Mouse (Mus musculus) lung, postnatal 4 days (tissue): ENCODE measurements around the gene Ap5b1.

Experiments
- DNase-seq, 2 experiments: peaks; one replicate each; pipeline ENCODE4 v3.0.0; 2021

Ap5b1 gene

DNA sequence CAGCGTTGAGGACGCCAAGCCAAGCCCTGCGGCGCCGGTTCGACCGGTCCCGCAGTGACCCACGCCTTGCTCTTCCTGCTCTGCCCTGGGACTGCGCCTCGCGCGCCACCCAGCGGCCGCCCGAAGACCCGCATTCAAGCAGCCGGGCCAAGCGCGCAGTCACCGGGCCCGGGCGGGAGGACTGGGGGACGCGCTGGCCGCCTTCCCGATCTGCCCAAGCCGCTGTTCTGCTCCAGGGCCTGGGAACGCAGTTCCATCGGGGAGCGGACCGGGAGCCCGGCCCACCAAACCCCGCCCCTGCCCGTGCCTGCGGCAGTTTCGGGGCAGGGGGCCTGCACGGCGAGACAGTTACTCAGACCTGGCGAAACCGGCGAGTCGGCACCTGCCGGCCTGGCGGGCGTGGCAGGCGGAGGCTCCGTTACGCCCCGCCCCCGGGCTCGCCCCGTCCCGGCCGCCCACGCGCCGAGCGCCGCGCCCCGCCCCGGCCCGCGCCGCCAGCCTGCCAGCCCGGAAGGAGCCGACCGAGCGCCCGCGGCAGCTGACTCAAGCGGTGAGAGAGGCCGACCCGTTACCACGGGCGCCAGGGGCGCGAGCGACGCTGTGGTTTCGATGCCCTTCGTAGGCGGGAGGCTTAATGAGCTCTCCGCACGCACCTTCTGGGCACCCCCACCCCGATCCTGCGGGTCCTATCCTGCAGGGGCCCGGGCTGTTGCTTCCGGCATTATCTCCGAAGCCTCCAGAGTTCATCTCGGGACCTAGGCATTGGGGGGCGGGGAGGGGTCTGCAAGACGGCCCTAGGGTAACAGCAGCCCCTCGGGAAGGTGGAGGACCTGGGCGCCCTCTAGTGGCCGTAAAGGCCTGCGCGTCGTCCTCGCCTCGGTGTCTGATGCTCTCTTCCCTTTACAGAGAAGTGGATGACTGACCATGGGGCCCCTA, at the start of gene Ap5b1:
Gene Ap5b1 (plus strand): TSS at position 492 of the 936 bp plus-strand sequence.
- peak; percentile 94 to 95 for DNase-seq

DNA sequence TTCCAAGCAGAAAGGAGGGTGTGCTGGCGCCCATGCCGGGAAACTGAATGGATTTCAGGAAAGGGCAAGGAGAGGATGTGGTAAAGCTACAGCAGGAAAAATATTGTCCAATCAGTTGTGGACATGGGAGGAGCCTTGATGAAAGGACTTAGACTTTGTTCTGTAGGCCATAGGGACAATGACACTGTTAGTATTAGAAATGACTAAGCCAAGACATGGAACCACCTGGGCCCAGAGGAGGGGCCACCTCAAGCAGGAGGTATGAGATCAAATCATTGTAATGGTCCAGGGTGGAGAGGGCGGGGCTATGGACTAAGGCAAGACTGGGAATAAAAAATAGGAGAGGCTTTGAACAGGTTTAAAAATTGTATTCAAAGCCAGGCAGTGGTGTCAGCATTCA, 49.1 kb upstream of the Ap5b1 start:
- DNase-seq, result no peak

DNA sequence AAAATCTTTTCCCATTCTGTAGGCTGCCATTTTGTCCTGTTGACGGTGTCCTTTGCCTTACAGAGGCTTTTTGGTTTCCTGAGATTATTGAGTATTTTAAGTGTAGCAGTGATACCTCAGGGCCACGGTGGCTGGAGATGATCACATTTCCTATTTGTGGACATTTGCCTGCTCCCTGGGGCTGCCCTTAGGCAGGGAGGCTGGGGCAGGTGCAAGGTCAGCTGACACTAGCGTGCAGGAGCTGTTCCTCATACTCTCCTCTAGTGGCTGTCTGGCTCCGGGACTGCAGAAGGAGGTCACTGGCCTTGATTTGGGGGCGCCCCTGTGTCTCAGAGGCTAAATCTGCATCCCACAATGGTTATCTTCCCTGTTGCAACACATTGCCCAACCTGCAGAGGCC, 42.6 kb upstream of the Ap5b1 start:
- DNase-seq, result no peak

DNA sequence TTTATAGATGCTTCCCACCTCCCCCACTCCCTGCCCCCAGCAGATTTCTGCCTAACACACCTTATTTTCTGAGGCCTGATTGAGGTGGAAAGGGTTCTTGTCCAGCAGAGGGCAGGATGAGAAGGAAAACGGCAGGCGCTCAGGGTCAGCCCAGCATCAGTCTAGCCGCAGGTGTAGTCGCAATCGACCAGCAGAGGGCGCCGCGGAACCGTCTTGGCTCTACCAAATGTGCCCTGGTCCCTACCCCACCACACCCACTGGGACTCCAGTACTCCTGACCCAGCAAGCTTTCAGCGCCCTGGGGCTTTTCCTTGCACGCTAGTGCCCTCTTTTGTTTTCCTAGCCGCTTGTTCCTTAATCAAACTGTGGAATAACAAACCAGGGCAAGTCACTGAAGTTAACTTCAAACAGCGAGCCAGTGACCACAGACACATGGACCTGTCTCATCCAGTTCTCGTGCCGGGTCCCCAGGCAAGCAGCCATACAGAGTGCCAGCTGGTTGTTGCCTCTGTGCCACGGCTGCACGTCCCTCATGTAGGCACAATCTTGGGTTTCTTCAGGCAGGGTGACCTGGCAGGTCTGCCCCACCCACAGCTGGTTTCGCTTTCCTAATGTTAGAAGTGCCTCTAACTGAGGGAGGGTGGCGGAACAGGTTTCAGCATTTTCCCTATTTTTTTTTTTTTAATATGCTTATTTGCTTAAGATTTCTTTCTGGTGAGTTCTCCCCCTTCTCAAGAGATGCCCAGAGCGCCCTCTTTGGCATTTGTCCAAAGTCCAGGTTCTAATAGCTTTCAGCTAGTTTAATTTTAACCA, 38.3 kb upstream of the Ap5b1 start:
- DNase-seq, result peak; percentile 95 to 98

DNA sequence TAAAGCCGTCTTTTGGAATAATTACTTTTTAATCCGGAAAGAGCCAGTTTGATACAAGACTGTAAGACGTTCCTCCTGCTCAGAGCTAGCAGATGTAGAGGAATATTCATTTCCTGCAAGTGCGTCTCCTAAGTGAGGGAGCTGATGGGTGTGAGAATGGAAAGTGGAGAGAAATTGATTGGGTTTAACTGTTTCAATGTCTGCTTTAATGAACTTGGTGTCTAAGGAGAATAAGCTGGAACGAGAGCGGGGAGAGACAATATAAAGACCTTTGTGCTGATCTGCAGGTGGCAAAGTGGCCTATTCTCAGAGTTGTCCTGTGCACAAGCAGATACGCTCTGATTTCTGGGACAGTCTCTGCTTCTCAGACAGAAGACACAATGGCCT, 37.7 kb upstream of the Ap5b1 start:
- DNase-seq, result no peak

DNA sequence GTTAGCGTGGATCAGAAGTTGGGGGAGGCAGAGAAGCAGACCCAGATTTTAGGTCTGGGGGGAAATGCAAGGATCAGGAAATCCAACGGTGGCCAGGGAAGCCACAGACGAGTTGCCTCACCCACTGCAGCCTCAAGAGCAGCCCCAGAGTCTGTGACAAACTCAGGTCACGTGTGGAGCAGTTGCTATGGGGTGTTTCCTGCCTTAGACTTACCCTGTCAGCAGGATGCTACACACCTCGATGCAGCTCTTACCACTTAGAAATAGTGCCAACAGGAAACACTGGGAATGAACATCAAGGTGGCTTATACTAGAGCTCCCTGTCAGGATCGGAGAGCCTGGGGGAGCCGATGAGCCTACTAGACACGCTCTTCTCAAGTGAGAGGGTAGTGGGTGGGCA, 35.3 kb upstream of the Ap5b1 start:
- DNase-seq, result no peak

DNA sequence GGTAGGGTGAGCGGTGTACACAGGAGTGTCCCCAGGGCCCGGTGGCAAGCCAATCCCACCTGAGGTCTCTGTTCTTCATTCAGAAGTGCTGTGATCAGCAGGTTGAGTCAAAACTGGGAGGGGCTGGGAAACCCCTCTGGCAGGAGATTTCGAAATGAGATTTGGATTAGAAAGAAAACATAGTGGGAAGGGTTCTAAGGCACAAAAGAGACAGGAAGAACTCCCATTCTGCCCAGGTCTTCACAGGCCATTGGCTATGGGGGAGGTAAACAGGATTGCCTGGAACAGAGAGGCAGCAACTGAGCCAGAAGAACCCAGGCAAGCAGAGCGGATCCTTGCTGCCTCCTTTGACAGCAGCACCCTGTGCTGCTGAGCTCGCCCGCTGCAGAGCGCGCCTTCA, 29.0 kb upstream of the Ap5b1 start:
- no peak for DNase-seq

DNA sequence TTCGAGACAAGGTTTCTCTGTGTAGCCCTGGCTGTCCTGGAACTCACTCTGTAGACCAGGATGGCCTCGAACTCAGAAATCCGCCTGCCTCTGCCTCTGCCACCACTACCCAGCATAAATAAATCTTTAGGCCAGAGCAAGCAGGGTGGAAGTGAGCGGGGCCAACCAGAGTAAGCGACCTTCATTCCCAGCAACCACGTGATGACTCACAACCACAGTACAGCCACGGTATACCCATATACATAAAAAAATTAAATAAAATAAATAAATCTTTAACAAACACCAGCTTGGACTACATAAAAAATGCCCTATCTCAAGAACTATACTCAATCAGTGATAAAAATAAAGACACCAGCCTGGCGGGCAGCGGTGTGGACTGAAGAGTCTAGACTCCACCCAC, 24.5 kb upstream of the Ap5b1 start:
- DNase-seq, result no peak

DNA sequence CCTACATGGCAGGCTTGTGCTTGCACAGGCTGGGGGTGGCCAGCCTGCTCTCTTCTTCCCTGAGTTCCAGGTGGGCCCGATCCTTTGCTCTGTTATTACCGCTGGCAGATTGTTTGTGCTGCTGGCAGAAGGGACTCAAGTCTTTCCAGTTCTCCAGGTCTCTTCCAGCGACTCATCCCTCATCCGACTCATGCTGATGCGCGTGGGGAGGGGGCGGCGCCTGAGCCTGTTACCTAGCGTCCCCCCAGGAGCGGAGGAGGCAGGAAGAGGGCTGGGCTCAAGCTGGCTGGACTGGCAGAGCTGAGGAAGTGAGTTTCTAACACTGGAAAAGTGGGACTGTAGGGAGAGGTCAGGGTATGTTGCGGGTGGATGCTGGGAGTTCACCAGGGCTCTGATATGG, 23.8 kb upstream of the Ap5b1 start:
- no peak for DNase-seq

DNA sequence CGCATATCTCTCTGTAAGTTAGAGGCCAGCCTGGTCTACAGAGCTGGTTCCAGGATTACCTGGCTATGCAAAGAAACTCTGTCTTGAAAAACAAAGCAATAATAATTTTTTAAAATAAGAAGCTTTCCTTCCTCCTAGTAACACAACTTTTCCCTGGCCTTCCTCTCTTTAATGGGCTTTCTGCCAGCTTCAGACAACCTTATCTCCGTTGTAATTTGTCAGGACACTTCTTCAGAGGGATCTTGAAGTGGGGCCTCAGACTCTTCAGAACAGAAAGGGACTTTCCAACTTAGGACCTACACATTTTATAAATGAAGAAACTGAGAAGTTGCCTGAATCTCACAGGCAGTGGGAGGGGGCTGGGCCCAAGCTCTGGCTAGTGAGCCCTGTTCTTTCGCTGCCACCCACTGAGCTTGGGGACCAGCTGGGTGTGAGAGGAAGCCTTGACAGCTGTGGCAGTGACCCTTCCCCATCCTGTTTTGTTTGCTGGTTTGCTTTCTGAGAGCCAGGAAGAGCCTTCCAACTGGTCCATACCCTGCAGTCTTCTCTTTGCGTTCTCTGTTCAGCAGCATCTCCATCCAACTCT, 20.3 kb upstream of the Ap5b1 start:
- DNase-seq, result no peak

DNA sequence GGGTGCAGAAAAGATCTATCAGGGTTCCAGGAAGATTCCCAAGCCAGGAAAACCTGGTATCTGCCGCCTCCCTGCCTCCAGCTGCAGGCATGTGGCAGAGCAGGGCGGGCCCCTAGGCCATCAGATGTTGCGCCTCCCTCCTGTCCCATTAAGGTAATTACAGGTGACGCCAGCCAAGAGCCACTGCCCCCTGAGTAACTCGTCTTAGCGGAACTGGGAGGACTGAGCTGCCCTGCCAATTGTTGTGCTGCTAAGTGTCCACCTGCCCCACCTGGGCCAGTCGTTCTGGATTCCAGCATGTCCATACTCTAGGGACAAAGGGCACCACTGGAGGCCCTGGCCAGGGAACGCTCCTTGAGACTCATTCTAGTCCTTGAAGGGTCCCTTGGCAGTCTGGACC, 14.0 kb upstream of the Ap5b1 start:
- DNase-seq, result no peak

DNA sequence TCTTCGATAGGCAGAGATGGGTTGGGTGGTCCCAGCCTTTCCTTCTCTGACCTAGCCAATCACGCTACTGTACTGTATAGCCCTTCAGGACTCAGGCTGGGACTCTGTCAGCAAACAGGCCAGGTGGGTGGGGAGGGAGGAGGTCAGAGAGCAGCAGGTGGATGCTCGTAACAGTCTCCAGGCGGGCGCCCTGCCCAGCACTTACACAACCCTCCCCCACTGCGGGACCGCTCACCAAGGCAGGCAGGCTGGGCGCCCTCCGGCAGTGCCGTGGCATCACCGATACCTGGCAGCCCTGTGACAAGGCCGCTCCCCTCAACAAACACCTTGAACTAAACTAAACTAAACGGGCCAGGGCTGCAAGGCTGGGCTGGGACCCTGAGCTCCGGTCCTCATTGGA, 13.6 kb upstream of the Ap5b1 start:
- peak; percentile 34 to 60 for DNase-seq

DNA sequence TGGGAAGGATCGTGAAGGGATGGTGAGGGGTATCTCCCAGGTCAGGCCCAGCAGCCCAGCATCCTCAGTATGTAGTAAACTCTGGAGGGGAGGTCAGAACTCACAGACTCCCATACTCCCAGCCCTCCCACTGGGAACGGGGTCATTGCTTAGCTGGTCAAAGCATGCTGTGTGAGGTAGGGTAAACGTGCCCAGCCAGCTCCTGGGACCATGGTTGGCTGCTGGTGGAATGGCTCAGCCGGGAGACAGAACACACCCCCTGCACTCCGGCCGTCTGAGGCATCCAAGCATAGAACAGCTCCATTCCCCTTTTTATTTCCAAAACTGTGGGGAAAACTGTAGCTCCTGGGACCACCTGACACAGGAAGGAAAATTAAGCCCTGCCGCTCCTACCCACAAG, 9.7 kb upstream of the Ap5b1 start:
- DNase-seq, result no peak

DNA sequence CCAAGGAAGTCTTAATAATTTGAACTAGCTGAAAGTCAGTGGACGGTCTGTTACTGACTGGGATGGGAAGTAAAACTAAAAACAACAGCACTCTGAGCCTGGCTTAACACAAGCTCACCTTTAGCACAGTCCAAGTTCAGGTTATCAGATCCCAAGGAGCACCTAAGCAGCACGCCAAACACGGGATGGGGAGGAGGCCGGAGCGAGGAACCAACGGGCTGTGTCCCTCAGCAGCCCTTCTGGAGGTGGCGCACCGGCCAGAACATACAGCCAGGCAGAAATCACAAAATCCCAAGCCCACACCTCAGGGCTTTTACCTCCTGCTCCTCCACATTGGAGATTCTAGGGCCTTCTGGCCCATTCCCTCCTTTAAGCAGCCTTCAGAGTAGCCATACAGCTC, 9.1 kb upstream of the Ap5b1 start:
- DNase-seq, result no peak

DNA sequence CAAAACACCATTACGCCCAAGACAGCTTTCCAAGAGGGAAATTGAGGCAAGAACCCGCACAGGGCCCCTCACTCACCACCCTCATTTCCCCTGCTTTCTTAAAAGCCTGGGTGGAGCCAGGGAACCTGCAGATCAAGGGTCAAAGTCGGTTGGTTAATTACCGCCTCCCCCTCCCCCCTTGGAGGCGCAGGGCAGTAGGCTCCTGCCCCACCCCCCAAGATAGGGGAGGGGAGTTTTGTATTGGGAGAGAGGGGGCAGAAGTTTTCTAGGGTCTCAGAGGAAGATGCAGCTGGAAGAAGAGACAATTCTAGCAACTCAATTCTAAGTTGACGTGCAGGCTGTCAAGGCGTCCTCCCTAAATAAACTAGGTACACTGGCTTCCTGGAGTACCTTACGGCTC, 8.6 kb upstream of the Ap5b1 start:
- DNase-seq, result no peak

DNA sequence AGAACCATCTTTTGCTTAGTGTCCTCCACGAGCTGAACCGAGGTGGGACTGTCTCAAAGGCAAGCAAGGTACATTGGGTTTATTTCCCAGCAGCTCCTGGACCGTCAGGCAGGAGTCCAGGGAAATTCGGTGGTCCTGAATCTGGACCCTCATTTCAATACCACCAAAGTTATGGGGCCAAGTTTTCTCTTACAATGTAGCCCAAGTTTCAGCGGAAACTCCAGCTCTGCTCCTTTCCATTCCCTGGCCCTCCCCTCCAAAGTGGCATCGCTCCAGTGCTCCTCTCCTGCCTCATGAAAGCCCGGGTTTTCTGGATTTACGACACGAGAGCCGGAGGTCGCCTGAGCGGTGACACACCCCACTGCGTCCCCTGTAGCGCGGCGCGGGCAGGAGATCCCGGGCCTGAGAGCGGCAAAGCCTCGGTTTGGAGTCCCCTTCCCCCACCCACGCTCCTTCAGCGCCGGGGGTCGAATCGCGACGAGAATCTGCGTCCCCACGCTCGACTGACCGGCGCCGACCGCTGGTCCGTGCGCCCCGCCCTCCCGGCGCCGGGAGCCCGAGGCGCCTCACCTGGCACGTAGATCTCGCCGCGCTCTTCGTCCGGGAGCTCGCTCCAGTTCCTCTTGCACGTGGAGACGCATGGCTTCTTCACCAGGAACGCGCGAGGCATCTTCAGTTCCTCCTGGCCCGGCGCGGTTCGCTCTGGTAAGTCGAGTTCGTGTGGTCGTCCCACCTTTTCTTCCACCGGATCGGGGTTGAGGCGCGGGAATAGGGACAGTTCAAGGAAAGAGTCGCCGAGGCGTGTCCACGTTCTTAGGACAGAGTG, 8.0 kb upstream of the Ap5b1 start:
- DNase-seq, result peak in 1 of 2 experiments; percentile 25

DNA sequence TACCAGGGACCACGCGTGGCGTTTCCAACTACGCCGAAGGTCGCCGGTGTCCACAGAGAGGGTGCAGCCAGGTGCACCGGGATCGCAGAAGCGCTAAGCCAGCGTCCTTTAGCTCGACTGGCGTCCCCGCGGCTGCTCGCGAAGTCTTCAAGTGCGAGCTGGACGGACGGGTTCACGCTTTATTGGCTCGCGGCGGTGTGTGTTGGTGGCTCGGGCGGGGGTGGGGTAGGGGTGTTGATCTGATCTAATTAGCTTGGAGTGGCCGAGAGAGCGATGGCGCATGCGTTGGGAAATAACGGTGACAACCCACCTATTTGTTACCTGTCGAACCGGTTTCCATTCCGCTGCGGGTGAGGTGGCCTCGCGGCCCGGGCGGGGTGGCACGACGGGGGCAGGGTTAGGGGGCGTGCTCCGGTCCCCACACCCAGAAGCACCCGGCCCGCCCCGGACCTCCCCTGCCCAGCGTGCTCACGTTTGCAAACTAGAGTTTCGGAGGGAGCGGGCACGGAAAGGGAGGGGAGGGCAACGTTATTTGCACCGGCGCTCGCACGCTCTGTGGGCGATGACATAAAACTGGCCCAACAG, 7.3 kb upstream of the Ap5b1 start, which contains the start of gene Ovol1:
Gene Ovol1 (minus strand): TSS at position 190 of the 585 bp plus-strand sequence.
- peak; percentile 77 to 89 for DNase-seq

DNA sequence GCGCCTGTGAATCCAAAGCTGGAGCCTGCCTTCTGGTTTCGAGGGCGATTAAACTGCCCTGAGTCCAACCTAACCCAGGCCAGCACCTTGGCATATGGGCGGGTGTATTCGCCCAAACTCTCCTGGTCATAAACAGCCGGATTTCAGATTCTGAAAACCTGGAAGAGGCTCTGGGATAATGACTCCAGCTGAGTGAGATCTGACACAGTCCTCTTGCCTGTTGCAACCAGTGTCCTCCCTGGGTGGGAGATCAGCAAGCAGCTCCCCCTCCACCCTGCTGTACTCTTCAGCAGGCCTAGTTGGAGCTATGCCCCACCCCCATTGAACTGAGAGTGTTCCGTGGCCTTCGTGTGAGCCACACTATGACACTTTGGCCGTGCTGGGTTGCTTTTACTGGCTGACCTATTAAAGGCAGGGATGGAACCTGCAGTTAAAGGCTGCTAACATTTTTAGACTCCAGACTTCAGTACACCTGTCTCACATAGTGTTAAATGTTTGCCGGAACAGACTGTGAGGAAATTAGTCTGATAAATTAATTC, 6.5 kb upstream of the Ap5b1 start:
- no peak for DNase-seq

DNA sequence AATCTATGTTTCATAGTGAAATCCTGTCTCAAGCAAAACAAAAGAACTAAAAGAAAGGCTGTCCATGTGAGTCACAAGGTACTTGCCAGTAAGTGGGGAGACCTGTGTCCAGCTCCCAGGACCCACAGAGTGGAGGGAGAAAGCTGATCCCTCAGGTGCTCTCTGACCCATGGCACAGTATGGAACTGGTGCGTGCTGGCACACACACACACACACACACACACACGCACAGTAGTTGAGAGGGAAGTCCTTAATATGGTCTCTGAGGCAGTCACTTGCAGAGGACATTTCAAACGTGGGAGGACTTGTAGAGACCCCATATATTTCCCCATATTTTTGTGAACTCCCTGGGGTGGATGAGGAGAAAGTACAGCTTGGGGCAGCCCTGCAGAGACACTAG, 5.9 kb upstream of the Ap5b1 start:
- no peak for DNase-seq

DNA sequence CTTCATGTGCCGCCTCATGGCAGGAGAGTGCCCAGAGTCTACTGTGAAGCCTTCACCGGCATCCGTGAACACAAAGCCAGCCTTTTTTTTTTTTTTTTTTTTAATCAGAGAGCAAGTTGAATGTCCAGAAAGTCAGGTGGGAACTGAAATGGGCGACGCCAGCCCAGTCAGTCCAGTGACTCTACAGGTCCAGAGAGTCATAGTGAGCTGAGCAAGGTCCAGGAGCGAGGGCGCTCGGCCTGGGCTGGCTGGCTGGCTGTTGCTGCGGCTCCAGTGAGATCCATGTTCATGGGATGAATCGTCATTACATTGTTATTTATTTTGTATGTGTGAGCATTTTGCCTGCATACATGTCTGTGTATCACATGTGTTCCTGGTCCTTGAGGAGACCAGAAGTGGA, 5.0 kb upstream of the Ap5b1 start:
- DNase-seq, result no peak

DNA sequence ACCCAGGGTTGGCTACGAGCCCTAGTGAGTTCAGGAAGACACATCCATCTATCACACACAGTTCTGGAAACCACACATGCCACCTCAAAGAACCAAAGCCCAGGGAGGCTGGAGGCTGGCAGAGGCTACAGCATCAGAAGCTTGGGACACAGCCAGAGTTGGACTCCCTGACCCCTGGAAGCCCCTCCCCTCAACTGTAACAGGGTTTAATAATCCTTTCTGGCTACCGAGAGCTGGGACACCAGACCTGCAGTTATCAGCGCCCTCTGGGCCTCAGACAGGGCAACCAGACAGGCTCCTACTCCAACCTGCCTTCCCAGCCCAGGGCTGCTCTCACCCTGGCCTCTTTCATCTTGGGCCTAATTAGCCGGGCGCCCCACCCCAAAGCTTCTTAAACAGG, 1.5 kb upstream of the Ap5b1 start:
- no peak for DNase-seq

DNA sequence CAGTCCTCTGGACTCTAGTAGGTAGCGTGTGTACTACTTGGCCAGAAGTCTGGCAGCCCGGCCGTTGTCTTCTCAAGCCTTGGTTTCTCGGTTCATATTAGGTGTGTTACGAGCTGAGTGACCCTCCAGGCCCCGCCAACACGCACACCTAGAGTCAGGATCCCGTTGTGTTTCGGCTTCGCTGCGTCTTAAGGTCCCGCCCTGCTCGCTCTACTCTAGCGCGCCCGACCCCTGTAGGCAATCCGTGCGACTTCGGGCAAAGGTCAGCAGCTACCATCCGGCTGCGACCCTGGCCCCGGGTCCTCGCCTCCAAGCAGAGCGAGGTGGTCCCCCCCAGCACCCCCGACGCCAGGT, 668 bp upstream of the Ap5b1 start:
- no peak for DNase-seq
